Mouse (Mus musculus) C2C12 (cell line): ENCODE measurements around the gene Snapin. TPM values are rescaled to one million over a fixed set of nuclear protein-coding genes. Genes with fewer than 3 reads are reported as not detected.

Source experiments
- H3K27me3 ChIP-seq: one replicate; pipeline ENCODE4 v1.6.1; 2011; ENCODE audit not compliant: control insufficient read depth, insufficient read depth, insufficient read length
- H3K36me3 ChIP-seq: one replicate; pipeline ENCODE4 v1.6.1; 2011; ENCODE audit not compliant: control insufficient read depth, insufficient read depth
- H3K4me3 ChIP-seq: one replicate; pipeline ENCODE4 v1.5.1; 2011; ENCODE audit warnings: mild to moderate bottlenecking, control low read depth; ENCODE audit not compliant: poor library complexity, insufficient read depth, severe bottlenecking
- H3K79me2 ChIP-seq: one replicate; pipeline ENCODE4 v1.6.1; 2011; ENCODE audit not compliant: control insufficient read depth, insufficient read depth
- H3K79me3 ChIP-seq: one replicate; pipeline ENCODE4 v1.6.1; 2011; ENCODE audit warnings: low read depth, control low read depth
- H3ac ChIP-seq: one replicate; pipeline ENCODE3; 2011; ENCODE audit warnings: low read depth; ENCODE audit not compliant: control insufficient read depth, insufficient read length
- CEBPB ChIP-seq: IDR thresholded peaks from one replicate; pipeline ENCODE4 v1.6.1; 2011; ENCODE audit warnings: low read depth, mild to moderate bottlenecking, control low read depth, moderate library complexity
- CTCF ChIP-seq: IDR thresholded peaks from one replicate; pipeline ENCODE4 v1.5.1; 2011; ENCODE audit not compliant: control insufficient read depth, insufficient read depth, insufficient read length
- FOSL1 ChIP-seq: IDR thresholded peaks from one replicate; pipeline ENCODE4 v1.8.0; 2011; ENCODE audit warnings: mild to moderate bottlenecking, low read length; ENCODE audit not compliant: poor library complexity, insufficient read depth, severe bottlenecking
- MAX ChIP-seq: IDR thresholded peaks from one replicate; pipeline ENCODE4 v1.6.1; 2011; ENCODE audit warnings: mild to moderate bottlenecking, control low read depth
- MYOD1 ChIP-seq: IDR thresholded peaks from one replicate; pipeline ENCODE4 v1.6.1; 2011; ENCODE audit warnings: low read depth; ENCODE audit not compliant: control insufficient read depth, insufficient read length
- MYOG ChIP-seq: IDR thresholded peaks from one replicate; pipeline ENCODE4 v1.6.1; 2011; ENCODE audit not compliant: control insufficient read depth, insufficient read length; ENCODE audit errors: extremely low read depth
- USF1 ChIP-seq: IDR thresholded peaks from one replicate; pipeline ENCODE4 v1.6.1; 2011; ENCODE audit warnings: low read depth, mild to moderate bottlenecking, control low read depth, moderate library complexity
- polyA plus RNA-seq: library from polyadenylated mRNA; unstranded; fragments of >200 nt; fragmentation: generic; extraction: Trizol; gene quantifications from one replicate; pipeline ENCODE4 v1.2.1, GENCODE M21; 2012; ENCODE audit warnings: missing spikeins

Gene Snapin
- polyA plus RNA-seq, 1 experiment = 18.8 TPM

DNA sequence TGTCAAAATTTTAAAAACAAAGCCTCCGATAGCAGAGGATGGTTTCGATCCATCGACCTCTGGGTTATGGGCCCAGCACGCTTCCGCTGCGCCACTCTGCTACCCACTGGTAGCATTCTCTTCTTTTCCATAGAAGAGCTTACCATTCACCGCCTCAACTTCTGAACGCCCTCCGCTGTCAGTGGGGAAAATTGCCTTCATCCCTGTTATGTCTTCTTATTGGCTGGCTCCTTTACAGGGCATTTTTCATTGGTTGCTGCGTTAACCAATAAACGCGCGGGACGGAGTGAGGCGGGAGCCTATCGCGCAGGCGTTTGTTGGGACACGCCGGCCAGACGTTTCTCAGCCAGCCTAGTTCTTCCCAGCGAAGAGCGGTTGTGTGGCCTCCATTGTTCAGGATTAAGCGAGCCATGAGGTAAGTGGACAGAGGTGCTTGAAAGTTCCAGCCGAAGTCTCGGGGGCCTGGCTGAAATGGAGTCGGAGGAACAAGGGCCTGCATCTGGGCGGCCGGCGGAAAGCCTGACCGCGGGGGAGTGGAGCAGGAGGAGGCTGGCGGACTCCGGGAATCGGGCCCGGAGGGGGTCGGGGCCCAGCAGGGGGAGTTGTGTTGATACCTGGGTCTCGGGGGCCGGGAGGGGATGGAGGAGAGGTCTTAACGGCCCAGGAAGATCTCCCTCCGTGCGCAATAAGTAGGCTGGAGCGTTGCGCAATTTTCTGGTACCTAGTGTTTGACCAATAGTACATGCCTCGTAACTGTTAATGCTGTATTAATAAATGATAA is 14.8 kb downstream of the Snapin start, which contains the start of gene Ilf2:
Ilf2 (plus strand) TSS at position 296 of the 781 bp plus-strand sequence.
- TF ChIP-seq MAX = no peak
- TF ChIP-seq CEBPB = peak; percentile 96
- H3K36me3 ChIP-seq = peaks cover 31% of the 10 kb centered on the region
- H3K4me3 ChIP-seq = peak within 1 kb of the TSS; percentile 93
- peaks cover 50% of the 10 kb centered on the region for H3K79me2 ChIP-seq
- H3ac ChIP-seq = peak within 1 kb of the TSS; percentile 63
- no peaks in the 10 kb centered on the region for H3K27me3 ChIP-seq
- peaks cover 43% of the 10 kb centered on the region for H3K79me3 ChIP-seq

DNA sequence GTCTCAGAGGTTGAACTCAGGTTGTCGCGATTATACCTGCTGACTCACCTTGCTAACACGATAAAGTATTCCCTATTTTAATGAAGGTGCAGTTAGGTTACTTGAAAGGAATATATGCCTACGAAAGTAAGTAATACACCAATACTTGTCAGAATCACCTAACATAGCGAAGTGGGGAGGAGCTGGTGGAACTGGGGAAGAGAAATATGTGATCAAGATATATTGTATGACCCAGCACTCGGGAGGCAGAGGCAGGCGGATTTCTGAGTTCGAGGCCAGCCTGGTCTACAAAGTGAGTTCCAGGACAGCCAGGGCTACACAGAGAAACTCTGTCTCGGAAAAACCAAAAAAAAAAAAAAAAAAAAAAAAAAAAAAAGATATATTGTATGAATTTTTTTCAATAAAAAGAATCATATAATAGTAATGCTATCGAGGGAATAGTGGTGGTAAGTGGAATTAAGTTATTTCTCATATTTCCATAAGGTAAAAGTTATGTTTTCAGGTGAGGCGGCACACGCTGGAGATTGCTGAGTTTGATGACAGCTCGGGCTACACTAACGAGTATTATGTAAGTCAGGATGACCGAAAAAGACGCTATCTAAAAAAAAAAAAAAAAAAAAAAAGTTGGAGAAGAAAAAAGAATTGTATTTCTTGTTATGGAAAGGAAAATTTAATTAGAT is 15.5 kb downstream of the Snapin start:
- no peak for TF ChIP-seq MYOG
- TF ChIP-seq CEBPB = no peak
- TF ChIP-seq CTCF = no peak
- Histone ChIP-seq H3ac (no peak overlapping the region), H3K4me3 (peak overlapping the region; percentile 21)

DNA sequence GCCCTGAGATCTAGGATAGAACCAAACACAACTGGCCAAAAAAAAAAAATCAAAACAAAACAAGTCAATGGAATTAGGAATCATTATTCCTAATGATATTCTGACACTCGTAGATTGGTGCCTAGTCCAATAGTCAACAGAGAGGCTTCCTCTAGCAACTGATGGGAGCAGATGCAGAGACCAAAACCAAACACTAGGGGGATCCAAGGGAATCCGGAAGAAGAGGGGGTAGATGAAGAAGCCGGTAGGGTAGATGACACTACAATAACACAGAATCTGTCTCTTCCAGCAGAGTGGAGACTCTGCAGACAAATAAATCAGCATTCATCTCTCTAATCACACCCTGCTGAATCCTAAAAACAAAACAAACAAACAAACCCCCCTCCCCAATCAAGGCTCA is 18.6 kb downstream of the Snapin start:
- Histone ChIP-seq H3K36me3 (no peaks in the 10 kb centered on the region), H3K79me3 (peaks cover 12% of the 10 kb centered on the region), H3K4me3 (no peak overlapping the region), H3ac (no peak overlapping the region), H3K27me3 (no peaks in the 10 kb centered on the region), H3K79me2 (peaks cover 13% of the 10 kb centered on the region)
- no peak for TF ChIP-seq USF1
- TF ChIP-seq FOSL1 = no peak

More for the DNA sequence above, 15.5 kb downstream of the Snapin start:
- Histone ChIP-seq H3K79me2 (peaks cover 43% of the 10 kb centered on the region), H3K79me3 (peaks cover 40% of the 10 kb centered on the region), H3K36me3 (peaks cover 24% of the 10 kb centered on the region), H3K27me3 (no peaks in the 10 kb centered on the region)

DNA sequence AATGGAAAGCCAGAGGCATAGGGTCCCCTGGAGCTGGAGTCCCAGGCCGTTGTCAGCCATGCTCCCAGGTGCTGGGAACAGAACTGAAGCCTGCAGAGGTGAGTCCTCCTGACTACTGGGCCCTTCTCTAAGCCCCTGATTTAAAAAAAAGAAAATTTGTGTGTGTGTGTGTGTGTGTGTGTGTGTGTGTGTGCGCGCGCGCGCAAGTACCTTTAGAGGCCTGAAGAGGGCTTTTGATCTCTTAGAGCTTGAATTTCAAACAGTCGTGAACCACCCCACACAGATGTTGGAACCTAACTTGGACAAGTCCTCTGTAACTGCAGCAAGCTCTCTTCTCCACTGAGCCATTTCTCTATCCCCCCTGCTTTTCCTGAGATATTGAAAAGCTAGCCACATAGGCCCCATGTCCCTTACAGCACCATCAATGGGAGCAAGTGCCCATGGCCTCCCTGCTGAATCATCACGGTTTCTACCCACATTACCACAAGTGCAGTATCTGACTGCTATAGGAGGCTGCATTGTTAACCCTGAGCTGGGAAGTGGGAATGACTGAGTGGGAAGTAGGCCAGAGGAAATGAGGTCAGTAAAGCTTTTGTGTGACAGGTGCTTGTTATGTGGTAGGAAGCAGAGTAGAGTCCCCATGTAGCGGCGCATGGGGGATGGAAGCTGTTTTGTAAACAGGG is 23.1 kb downstream of the Snapin start:
- TF ChIP-seq USF1 (no peak), MYOG (no peak), CEBPB (no peak)
- peaks cover 5% of the 10 kb centered on the region for H3K27me3 ChIP-seq
- no peaks in the 10 kb centered on the region for H3K79me2 ChIP-seq
- H3K36me3 ChIP-seq = no peaks in the 10 kb centered on the region
- H3ac ChIP-seq = no peak overlapping the region
- no peak overlapping the region for H3K4me3 ChIP-seq
- no peaks in the 10 kb centered on the region for H3K79me3 ChIP-seq

DNA sequence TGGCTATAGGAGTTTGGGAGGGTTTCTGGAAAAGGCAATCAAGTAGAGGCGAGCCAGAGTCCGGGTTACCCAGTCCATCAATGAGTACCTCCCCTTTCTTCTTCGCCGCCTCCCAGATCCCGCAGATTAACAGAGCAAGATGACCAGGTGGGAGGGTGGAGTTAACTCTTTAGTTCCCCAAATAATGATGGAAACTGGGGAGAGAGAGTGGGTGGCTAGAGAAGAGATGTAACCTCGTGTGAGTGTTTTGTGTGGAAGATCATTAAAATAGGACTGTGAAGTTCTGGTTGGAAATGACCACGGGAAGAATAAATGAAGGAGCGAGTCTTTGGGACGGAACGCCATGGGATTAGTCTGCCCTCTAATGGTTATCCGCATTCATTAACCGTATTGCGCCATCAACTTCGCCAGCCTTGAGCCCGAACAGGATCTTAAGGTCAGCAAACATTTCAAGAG is 24.5 kb downstream of the Snapin start:
- peak overlapping the region; percentile 32 for H3ac ChIP-seq
- no peaks in the 10 kb centered on the region for H3K36me3 ChIP-seq
- peaks cover 5% of the 10 kb centered on the region for H3K27me3 ChIP-seq
- no peaks in the 10 kb centered on the region for H3K79me2 ChIP-seq
- no peak for TF ChIP-seq MYOD1
- TF ChIP-seq CTCF = peak; percentile 78
- no peak for TF ChIP-seq MAX
- TF ChIP-seq CEBPB = peak; percentile 97
- no peak for TF ChIP-seq FOSL1
- no peaks in the 10 kb centered on the region for H3K79me3 ChIP-seq
- H3K4me3 ChIP-seq = peak overlapping the region; percentile 19

DNA sequence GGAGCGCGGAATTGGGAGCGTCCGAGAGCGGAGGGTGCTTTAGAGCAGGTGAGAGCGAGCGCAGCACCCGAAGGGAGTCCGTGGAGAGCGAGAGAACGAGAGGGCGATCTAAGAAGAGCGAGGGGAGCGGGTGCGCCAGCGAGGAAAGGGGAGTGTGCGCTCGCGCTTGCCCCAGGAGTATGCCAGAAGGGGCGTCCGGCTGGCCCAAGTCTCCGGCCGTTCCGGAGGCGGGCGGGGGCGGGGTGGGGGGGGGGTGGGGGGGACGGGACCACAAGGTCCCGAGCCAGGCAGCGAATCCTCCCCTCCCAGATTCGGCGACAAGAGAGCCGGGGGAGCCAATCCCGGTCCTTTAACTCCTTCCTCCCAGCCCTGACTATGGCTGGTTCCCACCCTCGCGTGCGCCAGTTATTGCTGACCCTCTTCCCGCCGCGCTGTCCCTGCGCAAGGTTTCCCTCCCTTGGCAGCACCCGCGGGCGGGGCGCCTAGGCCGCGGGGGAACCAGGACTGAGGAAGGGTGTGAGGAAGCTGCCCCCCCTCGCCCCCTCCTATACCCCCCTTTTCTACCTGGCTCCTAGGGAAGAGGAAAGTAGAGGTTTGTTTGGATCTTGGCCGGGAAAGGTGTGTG is 25.0 kb downstream of the Snapin start, which contains the start of gene Npr1:
Npr1 (minus strand) TSS at position 181 of the 625 bp plus-strand sequence.
- peak within 1 kb of the TSS; percentile 19 for H3K4me3 ChIP-seq
- peaks cover 5% of the 10 kb centered on the region for H3K27me3 ChIP-seq
- H3K36me3 ChIP-seq = no peaks in the 10 kb centered on the region
- peak within 1 kb of the TSS; percentile 32 for H3ac ChIP-seq
- H3K79me2 ChIP-seq = no peaks in the 10 kb centered on the region
- TF ChIP-seq USF1 (no peak), CEBPB (no peak), FOSL1 (no peak), MYOD1 (no peak), MYOG (no peak), CTCF (no peak), MAX (no peak)
- H3K79me3 ChIP-seq = no peaks in the 10 kb centered on the region
